ENCODE assay signal across 21 mouse cellular contexts in genomic region chr19:30563876-30564275, GRCm38 (mm10). TPM values are rescaled to one million over a fixed set of nuclear protein-coding genes. Genes with fewer than 3 reads are reported as not detected.
DNase-seq lines count a peak whose midpoint lies in the region; ATAC-seq lines count a peak whose summit lies in the region.
"Had no signal": no experiment of that assay in that cellular context is flagged by ENCODE, and none has a peak within 500 bp of the region (broad histone marks: within the 10 kb centered on the region; RNA-seq: fewer than 3 reads in every experiment).

No protein-coding gene starts in this region.

- no peaks in the 10 kb centered on the region for H3K36me3 ChIP-seq in embryonic facial prominence, embryonic 11.5 days (replicated peaks; ENCODE audit: control insufficient read depth, insufficient read depth, low read depth, low read length)
- no peaks in the 10 kb centered on the region for H3K36me3 ChIP-seq in embryonic facial prominence, embryonic 10.5 days (replicated peaks)
- H3K36me3 ChIP-seq in midbrain, embryonic 13.5 days = no peaks in the 10 kb centered on the region
- H3K36me3 ChIP-seq: G1E had no signal

- peak; percentile 65 for DNase-seq in embryonic facial prominence, embryonic 11.5 days (ENCODE audit: low spot score)
- no peak for DNase-seq in embryonic facial prominence, embryonic 10.5 days (ENCODE audit: low spot score)
- DNase-seq in MN1 (ENCODE audit: low spot score) = peak; percentile 83
- DNase-seq: adrenal gland, adult 2 months; adrenal gland, adult 8-10 months; adrenal gland, postnatal 10 days; adrenal gland, postnatal 14 days; adrenal gland, postnatal 25 days; adrenal gland, postnatal 36 days; B cell, adult 2 months; cerebellum, adult 11 months; cerebellum, adult 11-12 months; cerebellum, adult 18-20 months; cerebellum, adult 2 months had no signal

- H3K9me3 ChIP-seq in embryonic facial prominence, embryonic 11.5 days (replicated peaks; ENCODE audit: control insufficient read depth, low read length) = no peaks in the 10 kb centered on the region
- H3K9me3 ChIP-seq in embryonic facial prominence, embryonic 10.5 days = peaks cover 3% of the 10 kb centered on the region; the same call in 1 of the 2 replicates
- no peaks in the 10 kb centered on the region for H3K9me3 ChIP-seq in midbrain, embryonic 13.5 days

- no peaks in the 10 kb centered on the region for H3K4me1 ChIP-seq in embryonic facial prominence, embryonic 11.5 days (ENCODE audit: control insufficient read depth, insufficient read depth, low read length)
- H3K4me1 ChIP-seq in embryonic facial prominence, embryonic 10.5 days = no peaks in the 10 kb centered on the region
- no peaks in the 10 kb centered on the region for H3K4me1 ChIP-seq in midbrain, embryonic 13.5 days (replicated peaks)

- no peak overlapping the region for H3K4me2 ChIP-seq in embryonic facial prominence, embryonic 11.5 days (ENCODE audit: low read depth, low read length)
- H3K4me2 ChIP-seq in midbrain, embryonic 13.5 days (replicated peaks) = no peak overlapping the region

- no peak for ATAC-seq in embryonic facial prominence, embryonic 11.5 days (replicated peaks; ENCODE audit: insufficient number of reproducible peaks, low FRiP score, low TSS enrichment, low read depth)
- ATAC-seq in midbrain, embryonic 13.5 days = no peak
- ATAC-seq: activated CD4-positive, CD25-positive, alpha-beta regulatory T cell, adult 4 months; CD4-positive, CD25-positive, alpha-beta regulatory T cell, adult 4 months; Patski had no signal

- H3K9ac ChIP-seq in embryonic facial prominence, embryonic 11.5 days (replicated peaks; ENCODE audit: low read length) = no peak overlapping the region
- no peak overlapping the region for H3K9ac ChIP-seq in midbrain, embryonic 13.5 days (replicated peaks)

- no peak overlapping the region for H3K27ac ChIP-seq in embryonic facial prominence, embryonic 11.5 days (replicated peaks; ENCODE audit: low read depth, low read length)
- no peak overlapping the region for H3K27ac ChIP-seq in embryonic facial prominence, embryonic 10.5 days (replicated peaks)
- no peak overlapping the region for H3K27ac ChIP-seq in midbrain, embryonic 13.5 days

- H3K27me3 ChIP-seq in embryonic facial prominence, embryonic 11.5 days (ENCODE audit: control insufficient read depth, insufficient read depth, low read length) = no peaks in the 10 kb centered on the region
- no peaks in the 10 kb centered on the region for H3K27me3 ChIP-seq in embryonic facial prominence, embryonic 10.5 days (replicated peaks; ENCODE audit: low read depth, poor library complexity, severe bottlenecking)
- no peaks in the 10 kb centered on the region for H3K27me3 ChIP-seq in midbrain, embryonic 13.5 days
- H3K27me3 ChIP-seq: CH12.LX had no signal

- no peak overlapping the region for H3K4me3 ChIP-seq in embryonic facial prominence, embryonic 11.5 days (ENCODE audit: low read depth, low read length)
- H3K4me3 ChIP-seq in embryonic facial prominence, embryonic 10.5 days = no peak overlapping the region
- no peak overlapping the region for H3K4me3 ChIP-seq in midbrain, embryonic 13.5 days (replicated peaks)

- WGBS in embryonic facial prominence, embryonic 11.5 days = 62% methylated on average over 3 of the region's 3 CpGs
- 70% methylated on average over 3 of the region's 3 CpGs for WGBS in embryonic facial prominence, embryonic 10.5 days
- WGBS in midbrain, embryonic 13.5 days = 92% methylated on average over 3 of the region's 3 CpGs

RNA-seq across cellular contexts. Expression of gene Dkk1, which starts 14.4 kb away (rescaled TPM):
- 20.1 and 24.5 TPM in 2 replicates for polyA plus RNA-seq in embryonic facial prominence, embryonic 11.5 days (2014; fragmentation: Nextera tagmentation; extraction: Ambion mirVana)
- polyA plus RNA-seq in embryonic facial prominence, embryonic 10.5 days (2016; fragmentation: Nextera tagmentation; extraction: Ambion mirVana) = 11.6 and 16.5 TPM in 2 replicates
- 2.3 and 4.3 TPM in 2 replicates for polyA plus RNA-seq in midbrain, embryonic 13.5 days (2015; fragmentation: Nextera tagmentation; extraction: Ambion mirVana)
- polyA plus RNA-seq: activated CD4-positive, CD25-positive, alpha-beta regulatory T cell, adult 4 months; adrenal gland, adult 2 months; C2C12; CD4-positive, CD25-positive, alpha-beta regulatory T cell, adult 4 months; G1E; Patski had no signal
